Mouse (Mus musculus) left cerebral cortex, postnatal 36 days (tissue): ENCODE results near the gene Tmem56. TPM values are rescaled to one million over a fixed set of nuclear protein-coding genes. Genes with fewer than 3 reads are reported as not detected.

Experiments
- DNase-seq, 2 experiments: peaks; one replicate each; pipeline ENCODE4 v3.0.0; 2021 to 2022; ENCODE audit warnings: low spot score in 2 of 2, mixed read lengths in 1 of 2
- intact Hi-C: fragments of 180-260 bp; cut with DNase I; formaldehyde crosslinking; loops from one replicate; pipeline ENCODE4 v1.15.1; 2025
- total RNA-seq, 2 experiments: library from RNA; stranded (reverse); gene quantifications; 2 replicates each; pipeline ENCODE4 v1.2.3; 2021

Gene Tmem56
- total RNA-seq = 10 to 100 TPM; 46.0 to 47.0 TPM

DNA sequence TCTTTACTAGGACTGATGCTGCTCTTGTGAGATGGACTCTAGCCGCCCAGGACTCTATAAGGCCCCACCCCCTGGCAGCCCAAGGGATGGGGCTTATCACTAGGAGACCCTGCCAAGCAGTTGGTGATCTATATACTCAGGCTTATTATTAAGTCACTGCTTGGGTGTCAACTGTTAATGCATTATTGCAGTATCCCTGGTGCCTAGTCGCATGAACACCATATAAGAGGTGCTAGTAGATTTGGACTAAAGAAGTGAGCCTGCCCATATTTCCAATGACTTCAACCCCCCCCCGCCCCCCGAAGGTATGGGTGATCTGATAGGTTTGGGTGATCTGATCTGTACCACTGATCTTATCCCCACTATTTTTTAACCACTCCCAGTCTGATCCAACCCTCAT, at the start of gene Tmem56:
Tmem56 (minus strand) TSS at position 101 of the 400 bp plus-strand sequence.
- intact Hi-C loops = no loop called here

DNA sequence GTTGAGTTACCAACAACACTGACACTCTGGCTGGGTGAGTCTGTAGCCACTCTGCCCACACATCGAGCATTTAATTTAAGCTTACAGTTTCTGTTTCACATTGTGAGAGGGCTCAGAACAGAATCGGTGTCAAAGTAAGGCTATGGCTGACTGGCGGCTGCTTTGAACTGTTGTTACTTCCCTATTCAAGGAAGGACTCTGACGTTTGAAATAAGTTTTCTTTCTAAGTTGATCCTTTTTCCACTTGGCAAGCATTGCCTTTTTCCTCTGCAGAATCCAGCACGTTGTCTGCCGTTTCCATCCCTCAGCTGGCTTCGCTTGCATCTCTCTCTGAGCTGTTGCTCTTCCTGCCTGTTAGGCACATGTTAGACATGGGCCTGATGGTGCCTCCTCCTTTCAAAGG, 47.3 kb upstream of the Tmem56 start:
- intact Hi-C loops = no loop called here

More for the DNA sequence above, at the start of gene Tmem56:
- no peak for DNase-seq

GRCm38 (mm10) chr3:121329647-121330046, 46.7 kb upstream of the Tmem56 start:
- intact Hi-C loops = no loop called here
- DNase-seq = no peak

More for the DNA sequence above, 47.3 kb upstream of the Tmem56 start:
- DNase-seq = no peak

- intact Hi-C loops = no loop called here
Measured at GRCm38 (mm10) chr3:121327406-121327805, 44.5 kb upstream of the Tmem56 start.

GRCm38 (mm10) chr3:121323371-121323770, 40.5 kb upstream of the Tmem56 start:
- DNase-seq = no peak
- intact Hi-C loops = no loop called here

More at GRCm38 (mm10) chr3:121327406-121327805, 44.5 kb upstream of the Tmem56 start:
- DNase-seq = no peak

GRCm38 (mm10) chr3:121320896-121321295, 38.0 kb upstream of the Tmem56 start:
- DNase-seq = no peak
- intact Hi-C loops = no loop called here

GRCm38 (mm10) chr3:121319906-121320305, 37.0 kb upstream of the Tmem56 start:
- intact Hi-C loops = no loop called here
- no peak for DNase-seq

DNA sequence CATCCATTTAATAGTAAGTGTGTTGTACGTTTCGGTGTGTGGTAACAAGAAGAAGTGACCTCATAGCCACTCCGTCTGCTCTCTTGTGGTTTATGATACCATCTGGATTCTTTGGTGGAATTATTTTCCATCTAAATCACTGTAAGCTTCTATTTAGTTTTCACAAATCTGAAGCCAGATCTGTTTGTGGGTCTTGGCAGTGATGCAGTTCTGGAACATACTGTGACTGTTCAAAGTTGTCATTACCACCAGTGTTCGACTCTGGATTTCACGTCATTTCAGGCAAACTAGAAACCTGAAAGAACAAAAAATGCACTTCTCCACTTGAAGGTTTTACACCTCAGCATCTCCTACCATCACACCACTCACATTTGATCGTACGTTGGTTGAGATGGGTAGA, 32.6 kb upstream of the Tmem56 start:
- intact Hi-C loops = no loop called here
- no peak for DNase-seq

GRCm38 (mm10) chr3:121314149-121314548, 31.3 kb upstream of the Tmem56 start:
- intact Hi-C loops = loop anchor here (5.0 kb wide), 1 partner anchor 113 kb away; the partner anchor contains the start of gene Cnn3
- DNase-seq = no peak

- intact Hi-C loops = loop anchor here (5.0 kb wide), 1 partner anchor 114 kb away; the partner anchor contains the start of gene Cnn3
- DNase-seq = no peak
Measured at GRCm38 (mm10) chr3:121312979-121313378, 30.1 kb upstream of the Tmem56 start.

DNA sequence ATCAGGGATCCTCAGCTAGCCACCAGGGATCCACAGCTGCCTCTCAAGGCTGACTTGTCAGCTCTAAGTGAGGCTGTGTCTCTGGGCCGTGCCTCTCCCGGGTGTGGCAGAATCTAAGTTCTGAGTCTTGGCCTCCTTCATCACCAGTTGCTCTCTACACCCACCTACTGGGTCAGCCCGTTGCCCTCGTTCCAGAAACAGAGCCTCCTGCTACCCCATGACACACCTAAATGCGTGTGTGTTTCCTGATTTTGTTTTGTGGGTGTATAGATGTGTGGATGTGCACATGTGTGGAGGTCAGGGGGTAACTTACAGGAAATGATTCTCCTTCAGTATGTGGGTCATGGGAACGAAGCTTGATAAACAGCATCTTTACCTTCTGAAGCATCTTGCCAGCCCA, 29.5 kb upstream of the Tmem56 start:
- DNase-seq = no peak
- intact Hi-C loops = loop anchor here (5.0 kb wide), 1 partner anchor 115 kb away; the partner anchor contains the start of gene Cnn3

DNA sequence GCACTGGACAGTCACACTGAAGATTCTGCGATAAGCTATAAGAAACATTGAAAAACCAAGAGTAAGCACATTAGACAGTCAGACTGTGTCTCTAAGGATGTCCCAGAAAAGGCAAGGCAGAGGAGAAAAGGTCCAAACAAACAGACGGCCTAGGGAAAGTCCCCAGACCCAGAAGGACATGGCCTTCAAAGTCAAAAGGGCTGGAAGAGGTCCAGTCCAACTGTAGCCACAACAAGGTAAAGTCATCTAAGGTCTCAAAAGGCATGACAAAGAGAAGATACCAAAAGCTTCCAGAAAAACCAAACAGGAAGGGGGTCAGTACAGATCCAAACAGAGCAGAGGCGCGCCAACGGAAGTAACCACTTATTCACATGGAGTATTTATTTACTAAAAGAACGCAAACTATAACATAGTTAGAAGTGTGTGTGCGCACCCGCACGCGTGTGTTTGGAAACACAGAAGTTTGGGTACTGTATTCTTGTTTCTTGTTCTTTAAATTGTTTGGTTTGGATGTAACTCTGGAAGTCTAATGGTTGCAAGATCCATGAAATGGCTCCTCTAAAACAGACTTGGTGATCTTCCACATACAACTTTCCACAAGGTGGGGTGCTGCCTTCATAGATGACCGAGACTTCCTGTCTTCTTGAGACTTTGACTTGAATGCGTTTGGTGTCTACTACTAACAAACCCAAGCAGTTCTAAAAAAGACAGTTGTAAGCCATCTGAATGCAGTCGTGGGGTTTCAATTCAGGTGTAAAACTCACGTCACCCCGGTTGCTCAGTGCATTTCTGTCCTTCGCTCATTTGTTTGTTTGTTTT, 27.2 kb upstream of the Tmem56 start:
- intact Hi-C loops = loop anchor here (5.0 to 10.0 kb wide), 3 partner anchors 117 to 455 kb away; partner anchors contain the start of gene Cnn3
- no peak for DNase-seq

GRCm38 (mm10) chr3:121309429-121309828, 26.5 kb upstream of the Tmem56 start:
- intact Hi-C loops = loop anchor here (5.0 to 10.0 kb wide), 2 partner anchors 228 to 455 kb away; no protein-coding TSS in a partner anchor

DNA sequence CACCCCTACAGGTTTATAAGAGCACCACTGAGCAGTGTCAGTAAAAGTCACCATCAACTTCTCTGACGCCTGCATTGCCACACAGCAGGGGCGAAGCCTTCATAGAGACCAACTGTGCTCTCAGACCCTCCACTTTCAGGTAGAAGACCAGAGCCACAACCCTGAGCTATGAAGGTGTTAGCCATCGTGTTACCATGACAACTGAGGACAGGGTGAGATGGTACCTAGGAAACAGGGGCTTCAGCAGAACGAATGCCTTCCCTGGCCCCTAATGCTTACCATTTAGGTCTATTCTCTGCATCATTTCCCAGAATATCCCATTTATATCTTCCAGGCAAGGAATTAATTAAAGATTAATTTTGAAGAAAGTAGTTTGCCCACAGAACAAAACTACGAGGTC, 26.0 kb upstream of the Tmem56 start:
- no peak for DNase-seq
- intact Hi-C loops = loop anchor here (5.0 to 10.0 kb wide), 2 partner anchors 228 to 456 kb away; no protein-coding TSS in a partner anchor

More at GRCm38 (mm10) chr3:121309429-121309828, 26.5 kb upstream of the Tmem56 start:
- no peak for DNase-seq

GRCm38 (mm10) chr3:121307532-121308234, 24.8 kb upstream of the Tmem56 start:
- peak; percentile 63 to 76 for DNase-seq
- intact Hi-C loops = loop anchor here (2.0 to 10.0 kb wide), 3 partner anchors 193 to 457 kb away; no protein-coding TSS in a partner anchor

DNA sequence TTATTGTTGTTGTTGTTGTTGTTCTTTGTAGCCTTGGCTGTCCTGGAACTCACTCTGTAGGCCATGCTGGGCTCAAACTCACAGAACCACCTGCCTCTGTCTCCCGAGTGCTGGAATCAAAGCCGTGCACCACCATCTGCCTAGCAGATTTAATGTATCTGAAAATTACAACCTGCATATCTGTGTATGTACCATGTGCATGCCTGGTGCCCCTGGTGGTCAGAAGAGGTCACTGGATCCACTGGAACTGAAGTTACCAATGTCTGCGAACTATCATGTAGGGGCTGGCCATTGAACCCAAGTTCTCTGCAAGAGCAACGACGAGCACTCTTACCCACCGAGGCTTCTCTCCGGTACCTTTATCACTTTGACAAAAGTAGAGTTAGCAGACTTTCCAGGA, 23.7 kb upstream of the Tmem56 start:
- intact Hi-C loops = loop anchor here (2.0 to 10.0 kb wide), 3 partner anchors 194 to 458 kb away; no protein-coding TSS in a partner anchor
- DNase-seq = no peak

DNA sequence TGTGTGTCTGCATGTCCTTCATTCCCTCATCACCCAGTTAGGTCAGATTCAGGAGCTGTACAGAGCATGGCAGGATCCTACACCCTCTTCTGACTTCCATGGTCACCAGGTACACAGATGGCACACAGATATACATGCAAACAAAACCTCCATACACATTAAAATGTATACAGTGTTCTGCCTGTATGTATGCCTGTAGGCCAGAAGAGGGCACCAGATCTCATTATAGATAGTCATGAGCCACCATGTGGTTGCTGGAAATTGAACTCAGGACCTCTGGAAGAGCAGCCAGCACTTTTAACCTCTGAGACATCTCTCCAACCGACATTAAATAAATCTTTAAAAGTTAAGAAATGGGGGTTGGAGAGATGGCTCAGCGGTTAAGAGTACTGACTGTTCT, 11.3 kb upstream of the Tmem56 start:
- no peak for DNase-seq
- intact Hi-C loops = loop anchor here (5.0 kb wide), 1 partner anchor 122 kb away; the partner anchor contains the start of gene Rwdd3

- intact Hi-C loops = loop anchor here (5.0 kb wide), 1 partner anchor 119 kb away; the partner anchor contains the start of gene Rwdd3
- peak; percentile 95 to 97 for DNase-seq
Measured at GRCm38 (mm10) chr3:121291560-121292258, 8.8 kb upstream of the Tmem56 start, which contains the start of gene Alg14. Alg14 (plus strand) TSS chr3:121291773.

DNA sequence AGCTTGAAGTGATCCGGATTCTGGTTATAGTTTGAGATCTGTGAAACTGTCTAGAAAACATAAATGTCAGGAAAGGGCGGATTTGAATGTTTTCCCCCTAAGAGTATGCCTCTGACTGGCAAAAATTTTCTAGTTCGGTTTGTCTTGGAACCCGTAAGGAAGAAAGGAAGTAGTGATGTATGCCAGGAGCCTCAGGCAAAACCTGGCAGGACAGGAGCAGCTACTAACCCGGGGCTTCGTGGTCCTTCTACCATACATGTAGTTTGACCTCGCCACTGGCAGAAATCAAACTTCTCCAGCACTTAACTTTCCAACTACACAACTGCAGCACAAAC, 8.3 kb upstream of the Tmem56 start:
- intact Hi-C loops = loop anchor here (5.0 kb wide), 1 partner anchor 119 kb away; the partner anchor contains the start of gene Rwdd3

More for the DNA sequence above, 8.3 kb upstream of the Tmem56 start:
- no peak for DNase-seq
